Comparison of ENCODE assay signal across 8 mouse cellular contexts in genomic region chr10:80655406-80656129, GRCm38 (mm10). TPM values are rescaled to one million over a fixed set of nuclear protein-coding genes. Genes with fewer than 3 reads are reported as not detected.
DNase-seq lines count a peak whose midpoint lies in the region; ATAC-seq and TF ChIP-seq lines count a peak whose summit lies in the region.

No protein-coding gene starts in this region.

- peaks cover 19 to 45% of the 10 kb centered on the region in 2 experiments for H3K4me1 ChIP-seq in CH12.LX (ENCODE audit: control insufficient read depth in 1 of 2, insufficient read depth in 2 of 2)
- peaks cover 34% of the 10 kb centered on the region for H3K4me1 ChIP-seq in forebrain, embryonic 15.5 days
- H3K4me1 ChIP-seq in liver, embryonic 13.5 days (replicated peaks): peaks cover 55% of the 10 kb centered on the region

- peaks cover 0 to 15% of the 10 kb centered on the region in 2 experiments for H3K36me3 ChIP-seq in CH12.LX (replicated peaks in 1 of 2; ENCODE audit: control insufficient read depth in 1 of 2, insufficient read depth in 1 of 2, low read length in 1 of 2)
- no peaks in the 10 kb centered on the region for H3K36me3 ChIP-seq in forebrain, embryonic 15.5 days
- no peaks in the 10 kb centered on the region for H3K36me3 ChIP-seq in liver, embryonic 13.5 days

- TF ChIP-seq CTCF in gastrocnemius, adult 2 months (IDR thresholded peaks at IDR 0.05): no peak
- no peak for TF ChIP-seq CTCF in CH12.LX (conservative IDR thresholded peaks at IDR 0.05 in 1 of 2, IDR thresholded peaks at IDR 0.05 in 1 of 2; ENCODE audit: low read depth in 2 of 2, low read length in 2 of 2)

- H3K9ac ChIP-seq in CH12.LX (ENCODE audit: insufficient read depth, low read depth): peak overlapping the region; percentile 94
- H3K9ac ChIP-seq in forebrain, embryonic 15.5 days (replicated peaks): peak overlapping the region; percentile 89
- H3K9ac ChIP-seq in liver, embryonic 13.5 days: peak overlapping the region; percentile 95

- peak overlapping the region; percentile 91 for H3K27ac ChIP-seq in gastrocnemius, adult 2 months
- no peak overlapping the region for H3K27ac ChIP-seq in CH12.LX (ENCODE audit: insufficient read depth, low read depth)
- H3K27ac ChIP-seq in forebrain, embryonic 15.5 days (replicated peaks): peak overlapping the region; percentile 93
- peak overlapping the region; percentile 88 for H3K27ac ChIP-seq in liver, embryonic 13.5 days

- no peaks in the 10 kb centered on the region for H3K79me2 ChIP-seq in CH12.LX (replicated peaks; ENCODE audit: control insufficient read depth, extremely low read depth, insufficient read depth, poor library complexity, severe bottlenecking)

- intact Hi-C loops in gastrocnemius, adult 2 months (cut with DNase I): loop anchor here (2.0 kb wide), 1 partner anchor 27 kb away; no protein-coding TSS in a partner anchor

- no peak for DNase-seq in gastrocnemius, adult 2 months
- DNase-seq in gastrocnemius, postnatal 10 days: no peak
- DNase-seq in CH12.LX (ENCODE audit: extremely low read depth): no peak
- no peak for DNase-seq in liver, embryonic 13.5 days
- DNase-seq in retina, embryonic 14.5 days (ENCODE audit: low spot score): no peak
- DNase-seq in thymus, postnatal 14 days: no peak
- DNase-seq in spleen, postnatal 36 days (ENCODE audit: low spot score in 2 of 2): no peak

- dilution Hi-C loops in CH12.LX (cut with MboI; ENCODE audit: extremely low pct_ligation_motif_present, extremely low pct_unique_long_range_greater_than_20kb, low sequenced_read_pairs): no loop called here

- no peak for TF ChIP-seq EP300 in CH12.LX (IDR thresholded peaks at IDR 0.05; ENCODE audit: low read length)

- peak overlapping the region; percentile 62; the same call in 1 of the 2 replicates for H3K4me2 ChIP-seq in CH12.LX (ENCODE audit: insufficient read depth, low read depth, poor library complexity, severe bottlenecking)
- H3K4me2 ChIP-seq in forebrain, embryonic 15.5 days (replicated peaks): peak overlapping the region; percentile 73
- H3K4me2 ChIP-seq in liver, embryonic 13.5 days: peak overlapping the region; percentile 93

- in situ Hi-C loops in CH12.LX (cut with MboI; ENCODE audit: low pct_ligation_motif_present, low pct_unique_long_range_greater_than_20kb, low sequenced_read_pairs): no loop called here

- peak overlapping the region; percentile 93 for H3K4me3 ChIP-seq in gastrocnemius, adult 2 months
- peak overlapping the region; percentile 77 to 86 (median 78) for H3K4me3 ChIP-seq in CH12.LX (replicated peaks in 1 of 3; ENCODE audit: low read depth in 2 of 3, low read length in 2 of 3, poor library complexity in 1 of 3)
- H3K4me3 ChIP-seq in forebrain, embryonic 15.5 days: peak overlapping the region; percentile 73
- peak overlapping the region; percentile 87 for H3K4me3 ChIP-seq in liver, embryonic 13.5 days (replicated peaks)

- WGBS in forebrain, embryonic 15.5 days: 4% methylated on average over 12 of the region's 12 CpGs
- 4% methylated on average over 12 of the region's 12 CpGs for WGBS in liver, embryonic 13.5 days (ENCODE audit: insufficient replicate concordance)

- ATAC-seq in forebrain, embryonic 15.5 days (replicated peaks): peak; percentile 51
- peak; percentile 24 for ATAC-seq in liver, embryonic 13.5 days (ENCODE audit: low read depth)

- no peak for TF ChIP-seq POLR2A in CH12.LX (IDR thresholded peaks at IDR 0.05; ENCODE audit: low read depth, low read length)

- H3K27me3 ChIP-seq in CH12.LX (replicated peaks): no peaks in the 10 kb centered on the region
- H3K27me3 ChIP-seq in forebrain, embryonic 15.5 days: no peaks in the 10 kb centered on the region
- H3K27me3 ChIP-seq in liver, embryonic 13.5 days: no peaks in the 10 kb centered on the region

- no peaks in the 10 kb centered on the region for H3K9me3 ChIP-seq in CH12.LX (replicated peaks; ENCODE audit: low read length)
- no peaks in the 10 kb centered on the region for H3K9me3 ChIP-seq in forebrain, embryonic 15.5 days
- no peaks in the 10 kb centered on the region for H3K9me3 ChIP-seq in liver, embryonic 13.5 days (replicated peaks)

- TF ChIP-seq RAD21 in CH12.LX (IDR thresholded peaks at IDR 0.05; ENCODE audit: low read depth, low read length): no peak

TF ChIP-seq in CH12.LX, 34 proteins besides CTCF, POLR2A, EP300 and RAD21:
- TF ChIP-seq PAX5 (IDR thresholded peaks at IDR 0.05; ENCODE audit: low read length) (no peak), E2F4 (IDR thresholded peaks at IDR 0.05; ENCODE audit: insufficient replicate concordance, low read depth, low read length) (no peak), TCF12 (IDR thresholded peaks at IDR 0.05; ENCODE audit: low read depth, low read length) (no peak)
TF ChIP-seq in CH12.LX: peak in this region for 0.

RNA-seq across cellular contexts. Expression of gene Btbd2, which starts 1.3 kb away (rescaled TPM):
- 10 to 100 TPM; 34.7 to 40.0 TPM for total RNA-seq in gastrocnemius, adult 2 months (2021)
- total RNA-seq in gastrocnemius, postnatal 10 days (2021): 10 to 100 TPM; 39.9 to 40.3 TPM
- total RNA-seq in CH12.LX (2012; rRNA removed) (19.3 and 26.2 TPM in 2 replicates), CH12.LX (2014; rRNA removed) (10.0 and 11.1 TPM in 2 replicates)
- polyA plus RNA-seq in CH12.LX (2012; ENCODE audit: insufficient read length, low read depth): 18.8 and 19.4 TPM in 2 replicates
- 83.4 and 87.5 TPM in 2 replicates for polyA plus RNA-seq in forebrain, embryonic 15.5 days (2015; fragmentation: Nextera tagmentation; extraction: Ambion mirVana)
- polyA plus RNA-seq in liver, embryonic 13.5 days (2015; fragmentation: Nextera tagmentation; extraction: Ambion mirVana): 11.5 and 12.7 TPM in 2 replicates

RNA-seq across cellular contexts. Expression of gene Mknk2, which starts 22.3 kb away (rescaled TPM):
- total RNA-seq in gastrocnemius, adult 2 months (2021): 100 to 1,000 TPM; 253 TPM
- 100 to 1,000 TPM; 142 to 160 TPM for total RNA-seq in gastrocnemius, postnatal 10 days (2021)
- 91.5 and 110 TPM in 2 replicates for total RNA-seq in CH12.LX (2012; rRNA removed)
- total RNA-seq in CH12.LX (2014; rRNA removed): 121 and 138 TPM in 2 replicates
- polyA plus RNA-seq in CH12.LX (2012; ENCODE audit: insufficient read length, low read depth): 175 and 199 TPM in 2 replicates
- polyA plus RNA-seq in forebrain, embryonic 15.5 days (2015; fragmentation: Nextera tagmentation; extraction: Ambion mirVana): 60.9 and 64.8 TPM in 2 replicates
- polyA plus RNA-seq in liver, embryonic 13.5 days (2015; fragmentation: Nextera tagmentation; extraction: Ambion mirVana): 71.4 and 73.8 TPM in 2 replicates

RNA-seq across cellular contexts. Expression of gene Csnk1g2, which starts 32.9 kb away (rescaled TPM):
- 100 to 1,000 TPM; 101 to 105 TPM for total RNA-seq in gastrocnemius, adult 2 months (2021)
- total RNA-seq in gastrocnemius, postnatal 10 days (2021): 100 to 1,000 TPM; 121 to 141 TPM
- total RNA-seq in CH12.LX (2012; rRNA removed): 44.1 and 50.3 TPM in 2 replicates
- 44.3 and 50.1 TPM in 2 replicates for total RNA-seq in CH12.LX (2014; rRNA removed)
- polyA plus RNA-seq in CH12.LX (2012; ENCODE audit: insufficient read length, low read depth): 55.9 and 59.0 TPM in 2 replicates
- polyA plus RNA-seq in forebrain, embryonic 15.5 days (2015; fragmentation: Nextera tagmentation; extraction: Ambion mirVana): 117 and 126 TPM in 2 replicates
- 46.0 and 51.1 TPM in 2 replicates for polyA plus RNA-seq in liver, embryonic 13.5 days (2015; fragmentation: Nextera tagmentation; extraction: Ambion mirVana)

RNA-seq across cellular contexts. Expression of gene Mob3a, which starts 46.2 kb away (rescaled TPM):
- total RNA-seq in gastrocnemius, adult 2 months (2021): 1 to 10 TPM; 4.9 to 5.5 TPM
- 10 to 100 TPM in 1 of 2 experiments, 1 to 10 TPM in 1; 8.6 to 13.1 TPM for total RNA-seq in gastrocnemius, postnatal 10 days (2021)
- total RNA-seq in CH12.LX (2012; rRNA removed) (56.9 and 71.7 TPM in 2 replicates), CH12.LX (2014; rRNA removed) (65.2 and 71.4 TPM in 2 replicates)
- 75.0 and 84.2 TPM in 2 replicates for polyA plus RNA-seq in CH12.LX (2012; ENCODE audit: insufficient read length, low read depth)
- polyA plus RNA-seq in forebrain, embryonic 15.5 days (2015; fragmentation: Nextera tagmentation; extraction: Ambion mirVana): 52.6 and 55.1 TPM in 2 replicates
- 31.6 and 38.5 TPM in 2 replicates for polyA plus RNA-seq in liver, embryonic 13.5 days (2015; fragmentation: Nextera tagmentation; extraction: Ambion mirVana)

RNA-seq across cellular contexts. Expression of gene Izumo4, which starts 46.4 kb away (rescaled TPM):
- 1 to 10 TPM; 2.6 to 3.0 TPM for total RNA-seq in gastrocnemius, adult 2 months (2021)
- 1 to 10 TPM; 4.3 to 6.1 TPM for total RNA-seq in gastrocnemius, postnatal 10 days (2021)
- total RNA-seq in CH12.LX (2012; rRNA removed): 8.1 and 9.6 TPM in 2 replicates
- 2.7 and 4.3 TPM in 2 replicates for total RNA-seq in CH12.LX (2014; rRNA removed)
- polyA plus RNA-seq in CH12.LX (2012; ENCODE audit: insufficient read length, low read depth): 5.9 TPM in 2 replicates
- 33.4 and 35.2 TPM in 2 replicates for polyA plus RNA-seq in forebrain, embryonic 15.5 days (2015; fragmentation: Nextera tagmentation; extraction: Ambion mirVana)
- polyA plus RNA-seq in liver, embryonic 13.5 days (2015; fragmentation: Nextera tagmentation; extraction: Ambion mirVana): 6.1 and 7.5 TPM in 2 replicates
